Comparison of ENCODE assay signal across 20 mouse cellular contexts in genomic region chr15:91240683-91241335, GRCm38 (mm10). TPM values are rescaled to one million over a fixed set of nuclear protein-coding genes. Genes with fewer than 3 reads are reported as not detected.
"Had no signal": no experiment of that assay in that cellular context is flagged by ENCODE, and none has a peak within 500 bp of the region (broad histone marks: within the 10 kb centered on the region; RNA-seq: fewer than 3 reads in every experiment).

No protein-coding gene starts in this region.

- H3K9ac ChIP-seq: lung, embryonic 15.5 days; midbrain, embryonic 13.5 days; midbrain, embryonic 15.5 days; neural tube, embryonic 12.5 days; stomach, embryonic 15.5 days had no signal

- H3K4me3 ChIP-seq: lung, embryonic 15.5 days; megakaryocyte, embryonic 14.5 days; midbrain, embryonic 13.5 days; midbrain, embryonic 15.5 days; neural tube, embryonic 12.5 days; stomach, embryonic 15.5 days had no signal

- DNase-seq: lung, adult 2 months; lung, postnatal 14 days; lung, postnatal 36 days; right cerebral cortex, postnatal 14 days; thymus, postnatal 14 days; thymus, postnatal 36 days had no signal

- ATAC-seq: lung, postnatal 0 days; midbrain, embryonic 13.5 days; midbrain, embryonic 15.5 days had no signal

- H3K9me3 ChIP-seq: lung, embryonic 15.5 days; midbrain, embryonic 13.5 days; midbrain, embryonic 15.5 days; neural tube, embryonic 12.5 days; stomach, embryonic 15.5 days had no signal

- H3K27me3 ChIP-seq: lung, embryonic 15.5 days; megakaryocyte, embryonic 14.5 days; midbrain, embryonic 13.5 days; midbrain, embryonic 15.5 days; neural tube, embryonic 12.5 days; stomach, embryonic 15.5 days had no signal

- H3K4me1 ChIP-seq: lung, embryonic 15.5 days; megakaryocyte, embryonic 14.5 days; midbrain, embryonic 13.5 days; midbrain, embryonic 15.5 days; neural tube, embryonic 12.5 days; stomach, embryonic 15.5 days had no signal

- H3K36me3 ChIP-seq: lung, embryonic 15.5 days; midbrain, embryonic 13.5 days; midbrain, embryonic 15.5 days; neural tube, embryonic 12.5 days; stomach, embryonic 15.5 days had no signal

- H3K4me2 ChIP-seq: lung, embryonic 15.5 days; midbrain, embryonic 11.5 days; midbrain, embryonic 13.5 days; midbrain, embryonic 15.5 days; neural tube, embryonic 12.5 days; stomach, embryonic 15.5 days had no signal

- H3K27ac ChIP-seq: lung, embryonic 15.5 days; macrophage; midbrain, embryonic 13.5 days; midbrain, embryonic 15.5 days; neural tube, embryonic 12.5 days; stomach, embryonic 15.5 days; stomach, postnatal 0 days had no signal

RNA-seq across cellular contexts. Expression of gene CN725425, which starts 41.5 kb away (rescaled TPM):
- polyA plus RNA-seq: lung, adult 2 months; lung, embryonic 15.5 days; lung, postnatal 0 days; macrophage; midbrain, embryonic 11.5 days; midbrain, embryonic 13.5 days; midbrain, embryonic 15.5 days; midbrain, postnatal 0 days; neural tube, embryonic 12.5 days; neural tube, embryonic 14.5 days; spleen, adult 2 months; stomach, embryonic 15.5 days; stomach, postnatal 0 days; thymus, postnatal 0 days had no signal
